Mouse (Mus musculus): ENCODE measurements around the gene Rad54l.
A peak's percentile ranks its signal among the peaks of the same experiment; 100 is the strongest.

Gene Rad54l

GRCm38 (mm10) chr4:116140801-116141574 lies 17.5 kb upstream of the Rad54l start:
- no peak for DNase-seq

GRCm38 (mm10) chr4:116137421-116137996 lies 14.0 kb upstream of the Rad54l start:
- no peak for DNase-seq

DNA sequence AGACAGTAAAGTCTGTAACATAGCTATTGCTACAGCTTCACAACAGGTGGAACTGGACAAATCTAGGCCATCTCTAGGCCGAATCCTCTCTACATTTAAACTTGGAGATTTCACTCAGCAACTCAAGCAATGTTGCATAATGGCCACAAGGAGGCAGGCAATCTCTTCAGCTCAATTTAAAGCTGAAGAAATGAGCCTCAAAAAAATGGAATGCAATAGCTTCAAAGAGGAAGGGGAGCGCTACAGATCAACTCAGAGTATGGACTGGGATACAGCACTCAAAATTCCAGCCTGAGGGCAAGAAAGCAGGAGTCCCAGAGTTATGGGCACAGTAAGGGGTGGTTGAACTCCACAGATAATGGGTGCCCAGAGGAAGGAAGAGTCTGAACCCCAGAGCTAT lies 11.5 kb upstream of the Rad54l start:
- no peak for DNase-seq

GRCm38 (mm10) chr4:116133126-116133525 lies 9.6 kb upstream of the Rad54l start:
- DNase-seq = no peak

GRCm38 (mm10) chr4:116127956-116128355 lies 4.5 kb upstream of the Rad54l start:
- no peak for DNase-seq

DNA sequence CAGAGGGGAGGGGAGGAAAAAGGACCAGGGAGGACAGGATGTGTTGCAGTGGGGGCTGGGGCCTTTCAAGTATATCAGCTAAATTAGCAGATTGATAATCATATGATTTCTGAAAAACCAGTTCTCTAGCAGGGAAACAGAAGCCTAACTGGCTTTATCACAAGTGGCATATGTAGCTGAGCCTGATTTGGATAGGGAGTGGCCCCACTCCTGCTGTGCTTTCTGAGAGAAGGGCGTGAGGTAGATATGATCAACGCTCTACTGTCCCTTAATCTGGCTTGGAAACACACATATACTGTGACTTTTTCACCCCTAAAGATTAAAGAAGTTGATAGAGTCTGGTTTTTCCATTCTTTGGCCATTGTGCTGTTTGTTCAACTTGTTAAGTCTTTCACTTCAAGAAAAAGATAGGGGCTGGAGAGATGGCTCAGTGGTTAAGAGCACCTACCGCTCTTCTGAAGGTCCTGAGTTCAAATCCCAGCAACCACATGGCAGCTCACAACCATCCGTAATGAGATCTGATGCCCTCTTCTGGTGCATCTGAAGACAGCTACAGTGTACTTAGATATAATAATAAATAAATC lies 2.4 kb upstream of the Rad54l start:
- DNase-seq = no peak

DNA sequence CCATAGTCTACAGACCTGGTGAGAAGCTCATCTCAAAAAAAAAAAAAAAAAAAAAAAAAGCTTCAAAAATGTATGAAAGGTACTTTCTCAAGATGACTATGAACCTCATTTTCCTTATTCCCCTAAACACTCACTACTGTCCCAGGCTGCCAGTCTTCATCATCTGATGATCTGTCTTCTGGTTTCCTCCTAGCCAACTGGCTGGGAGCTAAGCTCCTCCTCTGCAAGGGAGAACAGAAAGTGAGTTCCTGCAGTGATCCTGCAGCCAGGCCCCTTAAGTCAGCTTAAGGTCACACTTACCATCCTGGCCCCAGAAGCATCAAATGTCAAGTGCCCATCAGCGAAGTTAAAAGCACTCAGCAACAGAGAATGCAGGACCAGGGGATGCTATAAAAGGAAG lies 728 bp downstream of the Rad54l start:
- DNase-seq = no peak

DNA sequence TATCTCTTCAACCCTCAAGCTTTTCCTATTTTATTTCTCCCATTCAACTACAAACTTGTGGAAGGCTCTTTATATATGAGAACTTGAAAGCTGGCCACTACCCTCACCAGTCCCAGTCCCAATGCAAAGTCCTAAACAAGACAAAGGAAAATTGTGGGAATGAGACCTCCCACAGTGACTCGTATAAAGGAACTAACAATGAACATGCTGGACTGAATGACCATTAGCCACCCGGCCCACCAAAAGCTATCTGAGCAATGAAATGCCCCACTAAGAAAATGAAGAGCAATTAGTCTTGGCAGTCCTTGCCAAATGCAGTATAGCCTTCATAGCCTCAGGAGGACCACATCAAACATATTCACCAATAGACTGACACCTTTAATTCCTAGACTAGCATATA lies 12.0 kb downstream of the Rad54l start:
- DNase-seq = no peak

DNA sequence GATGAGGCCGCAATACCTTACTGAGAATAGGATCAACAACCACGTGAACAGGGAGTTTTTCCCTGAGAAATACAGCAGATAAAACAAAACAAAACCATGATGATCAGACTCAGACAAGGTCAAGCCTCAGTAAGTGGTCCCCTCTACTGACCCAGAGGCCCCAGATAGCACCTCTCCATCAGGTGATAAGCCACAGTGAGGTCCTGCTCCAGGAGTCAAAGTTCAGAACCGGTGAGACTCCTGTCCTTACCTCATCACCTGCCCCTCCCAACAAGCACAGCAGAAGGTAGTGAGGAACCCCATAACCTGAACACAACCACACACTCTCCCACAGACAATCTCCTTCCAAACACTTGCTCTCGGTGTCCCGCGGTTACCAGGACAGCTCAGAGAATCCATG lies 12.8 kb downstream of the Rad54l start:
- no peak for DNase-seq

- DNase-seq = no peak
Measured at GRCm38 (mm10) chr4:116105278-116105677, 18.2 kb downstream of the Rad54l start.

GRCm38 (mm10) chr4:116100959-116101358 lies 22.5 kb downstream of the Rad54l start:
- DNase-seq = no peak

- DNase-seq = no peak
Measured at GRCm38 (mm10) chr4:116097211-116097610, 26.3 kb downstream of the Rad54l start.

DNA sequence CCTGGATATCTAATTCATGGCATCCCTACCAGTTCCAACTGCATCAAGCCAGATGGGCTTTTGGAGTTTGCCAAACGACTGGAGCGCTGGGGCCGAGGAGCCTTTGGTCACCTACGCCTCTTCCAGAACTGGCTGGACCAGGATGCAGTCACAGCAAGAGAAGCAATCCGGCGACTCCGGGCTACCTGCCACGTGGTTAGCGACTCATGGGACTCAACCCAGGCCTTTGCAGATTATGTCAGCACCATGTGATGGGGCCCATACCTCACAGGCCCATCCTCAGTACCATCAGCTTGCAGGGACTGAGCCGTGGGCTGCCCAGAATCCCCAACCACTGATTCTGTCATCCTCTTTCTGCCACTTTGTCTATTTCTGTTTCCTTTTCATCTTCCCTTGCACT lies 27.2 kb downstream of the Rad54l start:
- no peak for DNase-seq

GRCm38 (mm10) chr4:116088510-116089249 lies 34.8 kb downstream of the Rad54l start:
- peak; percentile 9 for DNase-seq

DNA sequence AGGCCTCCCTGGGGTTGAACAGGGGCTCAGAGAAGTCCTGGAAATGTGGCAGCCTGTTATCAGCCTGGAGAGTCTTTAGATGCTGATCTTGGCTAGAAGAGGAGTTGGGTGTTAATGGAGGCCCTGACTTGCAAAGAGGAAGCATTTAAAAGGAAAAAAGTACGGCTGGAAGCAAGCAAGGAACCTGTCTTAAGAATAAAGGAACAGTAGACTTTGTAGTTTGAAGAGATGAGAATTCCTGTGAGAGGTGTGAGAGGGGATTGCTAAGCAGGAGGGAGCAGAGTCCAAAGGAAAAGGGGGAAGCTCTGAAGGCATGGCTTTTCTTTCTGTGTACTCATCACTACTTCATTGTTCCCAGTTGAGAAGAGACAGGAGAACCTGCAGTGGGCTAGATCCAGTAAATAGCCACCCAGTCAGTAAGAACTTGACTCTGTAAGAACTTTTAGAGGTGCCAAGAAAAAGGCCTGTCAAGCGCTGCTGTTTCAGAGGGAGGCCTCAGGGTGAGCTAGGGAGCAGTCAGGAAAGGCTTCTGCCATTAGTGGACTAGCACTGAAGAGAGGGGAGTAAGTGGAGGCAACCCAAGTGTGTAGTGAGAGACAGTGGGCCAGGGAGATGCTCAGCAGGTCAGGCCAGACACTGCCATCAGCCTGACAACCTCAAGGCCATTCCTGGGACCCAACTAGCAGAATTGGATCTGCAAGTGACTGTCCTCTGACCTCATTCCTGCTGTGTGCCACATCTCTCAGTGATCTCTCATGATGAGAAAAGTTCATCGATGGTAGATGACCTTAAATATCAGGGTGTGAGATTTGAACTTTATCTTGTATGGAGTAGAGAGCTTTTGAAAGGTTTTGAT lies 46.0 kb downstream of the Rad54l start:
- DNase-seq = no peak

- no peak for DNase-seq
Measured at GRCm38 (mm10) chr4:116076369-116077231, 46.9 kb downstream of the Rad54l start.

DNA sequence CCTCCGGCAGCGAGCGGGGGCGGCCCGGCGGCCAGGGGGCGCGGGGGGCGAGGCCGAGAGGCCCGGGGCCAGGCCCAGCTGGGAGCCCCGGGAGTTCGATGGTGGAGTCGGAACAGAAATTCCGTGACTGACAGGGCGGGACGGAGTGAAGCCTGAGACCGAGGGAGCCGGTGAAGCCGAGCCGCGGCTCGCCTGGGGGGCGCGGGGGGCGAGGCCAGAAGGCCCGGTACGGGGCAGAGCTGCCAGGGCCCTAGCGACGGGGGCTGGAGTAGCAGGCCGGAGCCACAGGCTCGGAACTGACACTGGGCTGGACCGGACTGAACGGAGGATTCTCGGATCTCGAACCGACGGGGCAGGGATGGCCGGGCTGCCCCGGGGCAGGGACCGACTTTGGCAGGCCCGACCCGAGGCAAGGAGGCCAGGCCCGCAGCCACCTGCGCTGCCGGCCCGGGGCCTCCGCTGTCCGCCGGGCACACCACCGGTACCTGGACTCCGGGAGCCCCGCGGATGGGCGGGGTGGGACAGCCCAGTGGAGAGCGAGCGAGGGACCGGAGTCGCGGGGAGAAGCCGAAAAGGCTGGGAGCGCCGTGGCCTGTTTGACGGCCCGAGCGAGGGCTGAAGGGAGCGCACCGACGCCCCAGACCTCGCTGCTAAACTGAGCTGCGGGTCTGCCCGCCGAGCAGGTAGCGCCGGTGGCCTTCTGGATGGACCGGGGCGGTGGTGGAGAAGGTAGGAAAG lies 47.7 kb downstream of the Rad54l start:
- DNase-seq = peak; percentile 75

GRCm38 (mm10) chr4:116074861-116075620 lies 48.4 kb downstream of the Rad54l start, which contains the start of the genes Uqcrh and Lrrc41:
TSS of gene Uqcrh (minus strand) at chr4:116075071.
TSS of gene Lrrc41 (plus strand) at chr4:116075269.
- peak; percentile 95 for DNase-seq

DNA sequence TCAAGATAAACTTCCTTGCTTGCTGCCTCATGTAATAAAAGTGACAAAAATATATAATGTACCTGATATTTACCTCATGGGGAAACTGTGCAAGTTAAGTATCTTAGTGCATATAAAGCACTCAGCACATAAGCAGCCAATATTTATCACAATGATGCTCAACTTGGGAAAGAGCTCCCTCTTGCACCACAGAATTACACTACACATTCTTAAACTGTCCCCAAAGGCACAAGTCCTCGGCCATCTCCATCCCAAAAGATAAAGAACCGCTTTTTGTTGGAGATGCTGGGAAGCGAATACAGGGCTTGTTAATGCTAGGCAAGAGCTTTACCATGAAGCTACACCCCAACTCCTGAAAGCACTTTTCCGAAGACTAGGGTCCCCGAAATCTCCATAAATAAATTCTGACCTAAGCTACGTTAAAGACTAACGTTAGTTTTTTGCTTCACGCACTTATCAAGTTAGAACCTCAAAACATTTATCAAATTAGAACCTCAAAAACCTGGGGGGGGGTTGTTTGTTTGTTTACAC lies 49.3 kb downstream of the Rad54l start:
- DNase-seq = peak; percentile 19

GRCm38 (mm10) chr4:116073146-116073545 lies 50.3 kb downstream of the Rad54l start:
- no peak for DNase-seq

Measured in thymus, postnatal 25 days (tissue).